Mouse (Mus musculus): ENCODE measurements around the gene Exosc6. TPM values are rescaled to one million over a fixed set of nuclear protein-coding genes. Genes with fewer than 3 reads are reported as not detected.
"Not testable (repeated sequence)": the region's sequence is repeated elsewhere in the genome, so short reads cannot be mapped to it uniquely, and the experiment has no call there.

Gene Exosc6
- total RNA-seq (2021) = not detected
- long read RNA-seq, experiment 1, transcript Exosc6-201 (1 exons, 1,326 nt) = major isoform, 66 of 66 reads
- long read RNA-seq, experiment 1, partial matches to known transcripts = 0 of 66 reads
- long read RNA-seq, experiment 1, other reads (novel, unspliced or antisense) = 0 of 66 reads
- long read RNA-seq, experiment 2, transcript Exosc6-201 (1 exons, 1,326 nt) = major isoform, 36 of 36 reads
- long read RNA-seq, experiment 2, partial matches to known transcripts = 0 of 36 reads
- long read RNA-seq, experiment 2, other reads (novel, unspliced or antisense) = 0 of 36 reads

GRCm38 (mm10) chr8:111056158-111056663 lies at the start of gene Exosc6:
Exosc6 (plus strand) TSS chr8:111056339.
- peak; percentile 93 for DNase-seq

GRCm38 (mm10) chr8:111010230-111010991 lies 45.7 kb upstream of the Exosc6 start:
- not testable (repeated sequence) for DNase-seq

GRCm38 (mm10) chr8:111026609-111027008 lies 29.5 kb upstream of the Exosc6 start:
- DNase-seq = not testable (repeated sequence)

DNA sequence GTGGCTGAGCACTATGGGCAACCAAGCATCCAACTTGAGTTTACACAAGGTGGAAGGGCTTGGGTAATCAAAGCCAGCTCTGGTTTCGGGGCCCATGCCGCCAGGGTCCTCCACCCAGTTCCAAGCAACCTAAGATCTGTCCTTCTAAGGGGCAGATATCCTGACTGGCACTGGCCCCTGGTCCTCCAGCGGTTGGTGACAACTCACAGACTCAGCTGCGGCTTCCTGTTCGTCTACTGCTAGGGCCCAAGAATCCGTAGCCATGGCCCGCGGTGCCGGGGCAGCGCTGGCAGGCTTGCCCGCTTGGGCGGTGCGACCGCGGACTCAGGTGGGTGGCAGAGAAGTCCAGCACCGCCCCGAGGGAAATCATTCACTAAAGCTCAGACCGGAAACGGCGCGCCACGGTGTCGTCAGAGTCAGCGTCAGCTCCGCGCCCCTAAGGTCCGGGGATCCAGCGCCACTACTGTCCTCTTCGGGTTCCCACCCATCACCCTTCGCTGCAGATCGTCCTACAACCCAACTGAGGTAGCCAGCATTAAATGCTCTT lies 28.7 kb upstream of the Exosc6 start:
- peak; percentile 94 for DNase-seq

DNA sequence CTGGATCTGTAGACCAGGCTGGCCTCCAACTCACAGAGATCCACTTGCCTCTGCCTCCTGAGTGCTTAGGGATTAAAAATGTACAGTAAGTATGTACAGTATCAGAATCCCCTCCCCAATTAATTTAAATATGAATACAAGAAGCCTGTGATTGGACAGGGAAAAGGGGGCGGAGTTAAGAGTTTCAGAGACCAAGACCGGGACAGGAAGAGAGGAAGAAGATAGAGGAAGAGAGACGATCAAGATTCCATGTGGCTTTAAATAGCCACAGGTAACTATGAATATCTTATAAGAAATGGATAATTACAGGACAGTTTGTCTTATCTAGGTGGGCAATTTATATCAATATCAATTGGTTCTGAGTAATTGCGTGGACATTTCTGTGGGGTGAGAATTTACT lies 26.6 kb upstream of the Exosc6 start:
- no peak for DNase-seq

GRCm38 (mm10) chr8:111030045-111030444 lies 26.1 kb upstream of the Exosc6 start:
- no peak for DNase-seq

DNA sequence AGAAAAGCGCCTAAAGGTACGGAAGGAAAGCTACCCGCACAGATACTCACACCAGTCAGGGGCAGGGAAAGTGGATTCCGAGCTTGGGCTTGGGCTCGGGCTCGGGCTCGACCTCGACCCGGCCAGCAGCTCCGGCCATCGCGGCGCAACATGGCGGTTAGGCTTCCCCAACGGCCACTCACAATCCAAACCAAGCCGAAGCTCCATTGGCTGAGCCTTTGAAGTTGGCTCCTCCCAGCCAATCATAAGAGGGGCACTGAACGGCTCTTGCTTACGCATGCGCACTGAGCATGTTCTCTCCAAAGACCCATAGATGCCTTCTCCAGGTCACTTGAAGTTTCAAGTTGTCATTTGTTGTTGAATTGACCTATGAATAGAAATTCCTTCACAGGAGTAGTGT lies 24.6 kb upstream of the Exosc6 start, which contains the start of gene Ddx19b:
Gene Ddx19b (minus strand): TSS at position 180 of the 400 bp plus-strand sequence.
- DNase-seq = no peak

DNA sequence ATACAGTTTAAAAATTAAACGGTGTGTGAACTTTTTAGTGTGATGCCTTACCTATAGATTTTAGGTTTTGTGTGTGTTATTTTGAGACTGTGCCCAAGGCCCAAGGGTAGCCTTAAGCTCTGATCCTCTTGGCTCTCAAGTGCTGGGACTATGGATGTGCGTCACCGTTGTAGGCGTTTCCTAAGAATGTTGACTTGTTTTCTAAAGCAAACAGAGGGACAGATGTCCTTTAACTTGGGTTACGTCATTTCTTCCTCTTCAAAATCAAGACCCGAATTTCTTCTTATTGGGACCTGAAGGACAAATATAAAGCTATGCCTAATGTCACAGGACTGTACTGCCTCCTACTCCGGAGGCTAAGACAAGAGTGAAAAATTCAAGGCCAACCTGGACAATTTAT lies 23.2 kb upstream of the Exosc6 start, which contains the start of gene Aars:
Gene Aars (plus strand): TSS at position 229 of the 400 bp plus-strand sequence.
- DNase-seq = no peak

- DNase-seq = peak; percentile 96
These were observed 22.5 kb upstream of the Exosc6 start for GRCm38 (mm10) chr8:111033482-111034215.

GRCm38 (mm10) chr8:111034276-111034675 lies 21.9 kb upstream of the Exosc6 start:
- peak; percentile 41 for DNase-seq

DNA sequence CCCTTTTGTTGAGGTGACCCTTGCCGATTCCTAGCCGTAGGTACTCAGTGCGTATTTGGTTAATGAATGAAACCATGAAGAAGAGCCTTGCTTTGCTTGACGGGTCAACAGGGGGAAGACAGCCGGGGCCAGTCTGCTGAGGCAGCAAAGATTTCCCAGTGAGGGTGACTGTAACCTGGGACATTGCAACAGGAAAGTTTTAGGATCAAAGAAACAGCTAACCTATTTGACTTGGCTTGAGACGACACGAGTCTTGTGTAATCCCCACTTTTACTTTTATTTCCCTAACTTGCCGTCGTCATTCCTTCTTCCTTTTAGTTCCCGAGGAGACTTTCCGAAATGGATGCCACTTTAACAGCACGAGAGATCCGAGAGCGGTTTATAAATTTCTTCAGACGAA lies 19.5 kb upstream of the Exosc6 start:
- DNase-seq = no peak

GRCm38 (mm10) chr8:111042546-111042945 lies 13.6 kb upstream of the Exosc6 start:
- DNase-seq = no peak

- DNase-seq = peak; percentile 40
These were observed 12.0 kb upstream of the Exosc6 start for GRCm38 (mm10) chr8:111044003-111044734.

DNA sequence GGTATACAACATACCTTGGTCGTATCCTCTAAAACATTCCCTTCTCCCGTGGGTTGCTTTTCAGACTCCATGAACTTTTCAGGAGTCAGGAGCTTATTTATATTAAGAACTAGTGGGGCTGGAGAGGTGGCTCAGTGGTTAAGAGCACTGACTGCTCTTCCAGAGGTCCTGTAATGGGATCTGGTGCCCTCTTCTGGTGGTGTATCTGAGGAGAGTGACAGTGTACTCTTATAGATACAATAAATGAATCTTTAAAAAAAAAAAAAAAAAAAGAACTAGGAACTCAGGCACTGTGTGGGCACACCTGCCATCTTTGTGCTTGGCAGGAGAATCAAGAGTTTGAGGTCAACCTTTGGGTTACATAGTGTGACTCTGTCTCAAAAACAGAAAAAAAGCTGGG lies 7.4 kb upstream of the Exosc6 start:
- no peak for DNase-seq

DNA sequence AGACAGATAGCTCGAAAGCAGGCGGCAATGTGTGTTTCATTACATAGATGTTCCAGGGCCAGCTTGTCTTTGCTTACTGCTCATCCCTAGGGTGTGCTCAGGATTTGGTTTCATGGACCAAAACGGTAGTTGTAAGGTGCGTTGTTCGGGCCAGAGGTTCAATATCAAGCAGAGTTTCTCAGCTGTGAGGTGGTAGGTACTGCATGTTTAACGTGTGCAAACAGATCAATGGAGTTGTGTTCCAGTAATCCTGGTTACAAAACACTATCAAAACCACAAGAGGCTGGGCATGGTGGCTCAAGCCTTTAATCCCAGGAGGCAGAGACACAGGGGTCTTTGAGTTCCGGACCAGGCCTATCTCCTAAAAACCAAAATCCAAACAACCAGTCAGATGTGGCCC lies 7.0 kb upstream of the Exosc6 start:
- no peak for DNase-seq

DNA sequence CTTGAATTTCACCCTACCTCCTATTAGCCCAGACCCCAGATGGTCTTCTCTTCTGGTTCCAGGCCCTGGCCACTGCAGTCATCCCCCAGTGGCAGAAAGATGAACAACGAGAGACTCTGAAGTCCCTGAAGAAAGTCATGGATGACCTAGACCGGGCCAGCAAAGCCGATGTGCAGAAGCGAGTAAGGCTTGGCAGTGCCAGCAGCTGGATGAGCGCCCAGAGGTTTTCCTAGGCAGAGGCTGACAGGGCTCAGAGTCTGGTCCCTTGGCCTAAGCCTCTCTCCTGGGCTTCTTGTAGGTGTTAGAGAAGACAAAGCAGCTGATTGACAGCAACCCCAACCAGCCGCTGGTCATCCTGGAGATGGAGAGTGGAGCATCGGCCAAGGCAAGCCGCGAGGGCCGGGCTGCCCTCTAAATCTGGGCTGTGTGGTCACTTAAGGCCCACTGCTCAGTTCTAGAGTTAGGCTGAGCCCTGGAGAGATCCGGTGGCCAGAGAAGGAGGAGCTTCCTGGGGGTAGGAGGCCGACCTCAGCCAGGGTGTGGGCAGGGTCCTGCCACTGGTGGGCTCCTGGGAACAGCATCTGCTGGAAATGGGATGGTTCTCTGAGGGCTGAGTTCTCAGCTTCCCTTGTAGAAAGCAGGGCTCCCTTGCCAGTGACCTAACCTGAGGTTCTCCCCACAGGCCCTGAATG lies 2.2 kb upstream of the Exosc6 start:
- peak; percentile 72 for DNase-seq

- no peak for DNase-seq
These were observed 1.0 kb upstream of the Exosc6 start for GRCm38 (mm10) chr8:111055031-111055634.

DNA sequence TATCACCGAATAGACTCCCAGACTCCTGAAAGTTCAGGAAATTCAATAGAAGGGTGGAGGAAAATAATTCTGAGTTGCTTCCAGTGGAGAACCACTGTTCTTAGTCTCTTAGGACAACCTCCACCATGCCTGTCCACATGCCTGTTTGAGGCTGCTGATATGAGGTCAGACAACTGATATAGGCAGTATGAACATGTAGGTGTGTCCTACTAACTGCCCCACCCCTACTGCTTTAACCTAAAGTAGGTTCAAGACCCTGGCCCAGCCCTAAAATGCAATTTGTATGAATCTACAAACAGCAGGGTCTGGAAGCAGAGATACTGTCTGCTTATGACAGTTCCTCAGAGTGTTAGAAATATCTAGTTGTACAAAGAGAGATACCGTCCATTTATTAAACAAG lies 478 bp upstream of the Exosc6 start:
- DNase-seq = no peak

GRCm38 (mm10) chr8:111056691-111057293 lies 653 bp downstream of the Exosc6 start:
- peak; percentile 76 for DNase-seq
